Mouse (Mus musculus) CH12.LX (cell line): ENCODE data around the gene Akr1b8. TPM values are rescaled to one million over a fixed set of nuclear protein-coding genes. Genes with fewer than 3 reads are reported as not detected.

Source experiments
- DNase-seq: peaks from one replicate; pipeline ENCODE4 v3.0.0-alpha.2; 2013; ENCODE audit errors: extremely low read depth
- H3K27ac ChIP-seq: 2 replicates; pipeline ENCODE4 v1.5.1; 2012; ENCODE audit warnings: low read depth, mild to moderate bottlenecking, control low read depth, moderate library complexity; ENCODE audit not compliant: insufficient read depth
- H3K27me3 ChIP-seq: replicated peaks from 2 replicates; pipeline ENCODE3; 2012; ENCODE audit warnings: inconsistent platforms
- H3K36me3 ChIP-seq, 2 experiments: replicated peaks in 1 of 2; 2 replicates each; pipeline versions ENCODE3 to v1.6.1; 2012; ENCODE audit warnings: inconsistent platforms in 1 of 2, low read length in 1 of 2, mild to moderate bottlenecking in 1 of 2, mixed read lengths in 1 of 2, moderate library complexity in 1 of 2; ENCODE audit not compliant: control insufficient read depth in 1 of 2, insufficient read depth in 1 of 2
- H3K4me1 ChIP-seq, 2 experiments: 2 replicates each; pipeline ENCODE4 v1.6.1; 2012; ENCODE audit warnings: inconsistent platforms in 1 of 2, moderate library complexity in 1 of 2; ENCODE audit not compliant: insufficient read depth in 2 of 2, control insufficient read depth in 1 of 2
- H3K4me2 ChIP-seq: 2 replicates; pipeline ENCODE4 v1.6.1; 2012; ENCODE audit warnings: low read depth, mild to moderate bottlenecking, control low read depth; ENCODE audit not compliant: poor library complexity, insufficient read depth, severe bottlenecking
- H3K4me3 ChIP-seq, 3 experiments: fragments of 150-350 bp in 1 of 3; sonication (generic) in 1 of 3; replicated peaks in 1 of 3; 2 replicates each; pipeline versions ENCODE3 to v1.5.1; 2011 to 2012; ENCODE audit warnings: low read depth in 2 of 3, low read length in 2 of 3, mild to moderate bottlenecking in 2 of 3, moderate library complexity in 2 of 3, control low read depth in 1 of 3, improper control_type of control experiment in 1 of 3, inconsistent platforms in 1 of 3, mixed read lengths in 1 of 3; ENCODE audit not compliant: poor library complexity in 1 of 3
- H3K79me2 ChIP-seq: replicated peaks from 2 replicates; pipeline ENCODE4 v1.6.1; 2012; ENCODE audit warnings: mild to moderate bottlenecking, moderate library complexity; ENCODE audit not compliant: control insufficient read depth, poor library complexity, insufficient read depth, severe bottlenecking; ENCODE audit errors: extremely low read depth
- H3K9ac ChIP-seq: 2 replicates; pipeline ENCODE4 v1.6.1; 2012; ENCODE audit warnings: low read depth, mild to moderate bottlenecking, control low read depth, moderate library complexity; ENCODE audit not compliant: insufficient read depth
- H3K9me3 ChIP-seq: replicated peaks from 2 replicates; pipeline ENCODE3; 2012; ENCODE audit warnings: low read length, inconsistent platforms, mixed read lengths
- BHLHE40 ChIP-seq: IDR thresholded peaks from 2 replicates; pipeline ENCODE4 v1.6.1; 2011; ENCODE audit warnings: mild to moderate bottlenecking, low read depth, low read length, improper control_type of control experiment
- CHD1 ChIP-seq: IDR thresholded peaks from 2 replicates; pipeline ENCODE4 v1.6.1; 2012; ENCODE audit warnings: low read depth, low read length, improper control_type of control experiment, inconsistent platforms
- CHD2 ChIP-seq: IDR thresholded peaks from 2 replicates; pipeline ENCODE4 v1.6.1; 2011; ENCODE audit warnings: low read length, improper control_type of control experiment
- CTCF ChIP-seq, 2 experiments: IDR thresholded peaks in 1 of 2; conservative IDR thresholded peaks in 1 of 2; 2 replicates each; pipeline ENCODE4 v1.5.1; 2011 to 2012; ENCODE audit warnings: low read depth in 2 of 2, low read length in 2 of 2, improper control_type of control experiment in 1 of 2, inconsistent platforms in 1 of 2, mild to moderate bottlenecking in 1 of 2, moderate library complexity in 1 of 2
- E2F4 ChIP-seq: IDR thresholded peaks from 2 replicates; pipeline ENCODE4 v1.6.1; 2011; ENCODE audit warnings: low read depth, low read length, improper control_type of control experiment; ENCODE audit not compliant: insufficient replicate concordance
- JUND ChIP-seq: conservative IDR thresholded peaks from 2 replicates; pipeline ENCODE4 v1.6.1; 2011; ENCODE audit warnings: low read depth, low read length, improper control_type of control experiment
- MXI1 ChIP-seq: IDR thresholded peaks from 2 replicates; pipeline ENCODE4 v1.6.1; 2011; ENCODE audit warnings: mild to moderate bottlenecking, low read depth, low read length, improper control_type of control experiment
- MYC ChIP-seq: IDR thresholded peaks from 2 replicates; pipeline ENCODE4 v1.6.1; 2011; ENCODE audit warnings: low read depth, mild to moderate bottlenecking, improper control_type of control experiment, low read length
- NRF1 ChIP-seq: IDR thresholded peaks from 2 replicates; pipeline ENCODE4 v1.6.1; 2014; ENCODE audit warnings: low read depth, mild to moderate bottlenecking, inconsistent platforms, low read length, improper control_type of control experiment, moderate library complexity
- PAX5 ChIP-seq: IDR thresholded peaks from 2 replicates; pipeline ENCODE4 v1.6.1; 2012; ENCODE audit warnings: low read length, inconsistent platforms, mixed read lengths
- RAD21 ChIP-seq: IDR thresholded peaks from 2 replicates; pipeline ENCODE4 v1.6.1; 2011; ENCODE audit warnings: low read depth, mild to moderate bottlenecking, low read length, improper control_type of control experiment, moderate library complexity
- RCOR1 ChIP-seq: conservative IDR thresholded peaks from 2 replicates; pipeline ENCODE4 v1.6.1; 2012; ENCODE audit warnings: low read depth, mild to moderate bottlenecking, inconsistent platforms, low read length, improper control_type of control experiment
- SMC3 ChIP-seq: IDR thresholded peaks from 2 replicates; pipeline ENCODE4 v1.6.1; 2011; ENCODE audit warnings: low read depth, low read length, improper control_type of control experiment
- USF1 ChIP-seq: IDR thresholded peaks from 2 replicates; pipeline ENCODE4 v1.6.1; 2014; ENCODE audit warnings: low read depth, mild to moderate bottlenecking, inconsistent platforms, low read length, improper control_type of control experiment
- ZC3H11A ChIP-seq: IDR thresholded peaks from 2 replicates; pipeline ENCODE4 v1.6.1; 2012; ENCODE audit warnings: low read depth, mild to moderate bottlenecking, inconsistent platforms, low read length, improper control_type of control experiment
- ZMIZ1 ChIP-seq: IDR thresholded peaks from 2 replicates; pipeline ENCODE4 v1.6.1; 2012; ENCODE audit warnings: low read depth, mild to moderate bottlenecking, inconsistent platforms, low read length, improper control_type of control experiment
- dilution Hi-C: fragments of 300-500 bp; cut with MboI; formaldehyde crosslinking; loops from 2 replicates; pipeline ENCODE4 v1.14.3; 2020; ENCODE audit warnings: low sequenced_read_pairs; ENCODE audit not compliant: extremely low pct_unique_long_range_greater_than_20kb, extremely low pct_ligation_motif_present
- in situ Hi-C: fragments of 300-500 bp; cut with MboI; formaldehyde crosslinking; loops from 3 replicates; pipeline ENCODE4 v1.14.3; 2019; ENCODE audit warnings: low sequenced_read_pairs, low pct_ligation_motif_present, low pct_unique_long_range_greater_than_20kb, mixed read lengths
- polyA plus RNA-seq: library from polyadenylated mRNA; unstranded; fragments of >175 nt; gene quantifications from 2 replicates; pipeline ENCODE4 v1.2.1, GENCODE M21; 2012; ENCODE audit warnings: low read depth; ENCODE audit not compliant: insufficient read length
- total RNA-seq, 2 experiments: library from RNA; depleted of rRNA; stranded (reverse); fragments of 300-350 nt in 1 of 2; fragments of >200 nt in 1 of 2; gene quantifications; 2 replicates each; pipeline ENCODE4 v1.2.3; 2012 to 2014

Akr1b8 gene
- total and polyA plus RNA-seq, 3 experiments = 0.21 TPM; not detected in 2

DNA sequence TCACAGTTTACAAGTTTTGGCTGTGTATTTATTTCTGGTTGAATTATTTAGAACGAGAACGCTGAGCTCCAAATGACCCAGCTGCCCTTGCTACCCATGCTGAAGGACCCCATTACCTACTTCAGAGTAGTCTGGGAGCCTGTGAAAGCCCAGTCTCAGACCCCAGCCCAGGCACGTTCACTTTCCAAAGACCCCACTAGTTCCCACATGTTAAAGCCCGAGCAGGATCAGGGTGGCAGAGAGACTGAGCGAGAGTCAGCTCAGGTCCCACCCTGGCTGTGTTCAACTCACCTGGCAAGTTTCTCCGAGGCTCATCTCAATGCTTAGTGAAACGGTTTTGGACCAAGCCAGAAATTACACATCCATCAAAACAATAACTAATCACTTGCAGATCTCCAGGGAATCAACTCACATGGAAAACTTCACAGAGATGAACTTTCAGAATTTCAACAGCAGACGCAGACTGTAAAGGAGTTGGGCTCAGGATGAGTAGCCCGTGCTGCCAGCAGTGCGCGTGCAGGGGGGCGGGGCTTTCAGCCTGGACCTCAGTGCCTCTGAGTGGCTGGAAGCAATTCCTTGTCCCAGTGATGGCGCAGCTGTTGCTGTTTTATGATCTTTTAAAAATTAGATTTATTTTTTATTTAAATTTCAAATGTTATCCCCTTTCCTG lies 30.9 kb downstream of the Akr1b8 start:
- dilution Hi-C loops (no loop called here), in situ Hi-C loops (no loop called here)
- Histone ChIP-seq H3K27me3 (no peaks in the 10 kb centered on the region), H3K9me3 (peaks cover 4% of the 10 kb centered on the region), H3K36me3 (peaks cover 25 to 39% of the 10 kb centered on the region in 2 experiments), H3K4me2 (peak overlapping the region; percentile 67), H3K4me1 (peaks cover 0 to 25% of the 10 kb centered on the region in 2 experiments; a peak in 2 of 4 replicates), H3K4me3 (peak overlapping the region; percentile 45 to 68 (median 62)), H3K79me2 (peaks cover 12% of the 10 kb centered on the region; the same call in 1 of the 2 replicates), H3K27ac (peak overlapping the region; percentile 92), H3K9ac (peak overlapping the region; percentile 95)
- peak; percentile 42 for DNase-seq
- no peak for TF ChIP-seq RAD21
- TF ChIP-seq SMC3 = no peak
- TF ChIP-seq BHLHE40 = peak; percentile 91
- peak; percentile 29; the same call in 1 of the 2 replicates for TF ChIP-seq MYC
- no peak for TF ChIP-seq CHD2
- 0 out of 2 replicates have a peak, but pooled peaks have one; percentile 11 for TF ChIP-seq ZMIZ1
- TF ChIP-seq CHD1 = peak; percentile 0; the same call in 1 of the 2 replicates
- TF ChIP-seq MXI1 = peak; percentile 25; the same call in 1 of the 2 replicates

DNA sequence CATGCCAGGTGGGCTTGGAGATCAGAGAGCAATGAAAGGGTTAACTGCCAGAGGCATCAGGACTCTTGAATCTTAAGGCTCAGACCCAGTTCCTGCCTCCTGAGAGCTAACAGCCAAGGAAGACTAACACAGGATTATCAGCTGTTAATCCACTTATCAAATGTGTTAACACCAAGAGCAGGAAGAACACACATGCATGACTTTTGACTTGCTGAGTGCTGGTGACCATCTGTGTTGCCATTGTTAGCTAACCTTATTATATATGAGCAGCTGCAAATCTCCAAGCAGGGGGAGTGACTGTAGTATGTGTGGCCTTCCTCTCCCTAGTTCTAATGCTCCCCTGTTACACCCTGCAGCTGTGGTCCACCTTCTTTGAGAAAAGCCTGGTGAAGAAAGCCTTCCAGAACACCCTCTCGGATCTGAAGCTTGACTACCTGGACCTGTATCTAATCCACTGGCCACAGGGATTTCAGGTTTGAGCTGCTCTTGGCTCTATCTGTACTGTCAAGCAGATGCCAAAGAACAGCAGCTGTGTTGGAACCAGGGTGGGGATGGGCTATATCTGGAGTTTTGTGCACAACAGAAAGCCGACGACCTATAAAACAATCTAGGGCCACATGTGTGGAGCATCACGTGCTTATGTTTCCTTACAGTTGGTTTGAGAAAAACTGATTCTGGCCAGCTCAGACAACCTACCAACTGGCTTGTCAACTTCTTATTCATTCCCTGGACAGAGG lies 34.7 kb downstream of the Akr1b8 start:
- Histone ChIP-seq H3K9ac (no peak overlapping the region), H3K27ac (no peak overlapping the region), H3K36me3 (peaks cover 43 to 64% of the 10 kb centered on the region in 2 experiments), H3K27me3 (no peaks in the 10 kb centered on the region), H3K4me2 (no peak overlapping the region), H3K4me1 (peaks cover 0 to 13% of the 10 kb centered on the region in 2 experiments; a peak in 2 of 4 replicates), H3K9me3 (no peaks in the 10 kb centered on the region), H3K79me2 (peaks cover 12% of the 10 kb centered on the region; the same call in 1 of the 2 replicates), H3K4me3 (no peak overlapping the region)
- TF ChIP-seq ZC3H11A (no peak), USF1 (no peak), JUND (no peak), PAX5 (no peak), RCOR1 (no peak), NRF1 (no peak), CTCF (conservative IDR thresholded peaks at IDR 0.05 in 1 of 2, IDR thresholded peaks at IDR 0.05 in 1 of 2; ENCODE audit: low read depth in 2 of 2, low read length in 2 of 2) (no peak), BHLHE40 (no peak), E2F4 (no peak)
- dilution Hi-C loops = no loop called here
- no peak for DNase-seq
- in situ Hi-C loops = no loop called here
